Mouse (Mus musculus) CD4-positive, CD25-positive, alpha-beta regulatory T cell, adult 2 months (primary cell): ENCODE measurements around the gene 4930595D18Rik.

Experiments used
- DNase-seq: peaks from one replicate; pipeline ENCODE4 v3.0.0-alpha.2; 2012; ENCODE audit warnings: low read depth, low spot score

The 4930595D18Rik gene

DNA sequence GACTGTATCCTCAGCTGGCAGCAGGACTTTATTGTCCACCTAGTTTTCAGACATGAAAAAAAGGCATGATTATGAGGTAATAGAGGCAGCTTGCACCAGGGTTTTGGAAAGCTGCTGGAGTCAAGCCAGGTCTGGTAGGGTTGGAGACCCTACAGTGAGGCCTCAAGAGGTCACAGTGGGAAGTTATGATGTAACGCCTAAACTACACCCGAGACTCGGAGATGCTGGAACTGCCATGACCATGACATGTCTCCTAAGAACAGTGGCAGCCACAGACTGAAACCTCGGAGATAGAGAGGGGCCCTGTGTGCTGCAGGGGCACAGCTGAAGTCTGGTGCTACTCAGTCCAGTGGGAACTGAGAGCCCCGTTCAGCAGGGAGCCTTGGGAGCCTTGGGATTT lies at the start of gene 4930595D18Rik:
TSS of gene 4930595D18Rik (minus strand) at position 16 of the 400 bp plus-strand sequence.
- DNase-seq, result no peak

DNA sequence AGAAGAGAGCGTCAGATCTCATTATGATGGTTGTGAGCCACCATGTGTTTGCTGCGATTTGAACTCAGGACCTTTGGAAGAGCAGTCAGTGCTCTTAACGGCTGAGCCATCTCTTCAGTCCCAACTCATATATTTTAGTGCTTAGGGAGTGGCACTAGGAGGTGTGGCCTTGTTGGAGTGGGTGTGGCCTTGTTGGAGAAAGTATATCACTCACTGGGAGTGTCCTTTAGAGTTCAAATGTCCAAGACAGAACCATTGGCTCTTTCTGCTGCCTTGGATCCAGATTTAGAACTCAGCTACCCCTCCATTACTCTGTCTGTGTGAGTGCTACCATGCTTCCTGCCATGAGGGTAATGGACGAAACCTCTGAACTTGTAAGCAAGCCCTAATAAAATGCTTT lies 49.5 kb upstream of the 4930595D18Rik start:
- DNase-seq, result no peak

DNA sequence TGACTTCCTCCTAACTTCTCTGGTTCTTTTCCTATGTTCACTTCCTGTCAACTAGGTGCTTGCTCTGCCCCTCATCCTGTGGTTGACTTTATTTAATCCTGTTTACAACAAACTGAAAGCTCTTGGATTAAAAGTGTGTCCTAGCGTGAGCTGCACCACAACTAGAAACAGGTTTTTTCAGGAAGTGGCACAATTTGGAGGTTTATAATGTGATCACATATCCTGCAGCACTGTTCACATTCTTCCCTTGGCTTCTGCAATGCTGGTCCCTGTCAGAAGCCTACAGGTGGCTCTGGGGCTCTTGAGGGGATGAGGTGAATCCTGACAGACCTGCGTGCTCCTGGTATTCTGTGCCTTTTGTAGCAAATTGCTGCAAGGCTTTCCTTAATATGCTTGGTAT lies 46.5 kb upstream of the 4930595D18Rik start:
- no peak for DNase-seq

DNA sequence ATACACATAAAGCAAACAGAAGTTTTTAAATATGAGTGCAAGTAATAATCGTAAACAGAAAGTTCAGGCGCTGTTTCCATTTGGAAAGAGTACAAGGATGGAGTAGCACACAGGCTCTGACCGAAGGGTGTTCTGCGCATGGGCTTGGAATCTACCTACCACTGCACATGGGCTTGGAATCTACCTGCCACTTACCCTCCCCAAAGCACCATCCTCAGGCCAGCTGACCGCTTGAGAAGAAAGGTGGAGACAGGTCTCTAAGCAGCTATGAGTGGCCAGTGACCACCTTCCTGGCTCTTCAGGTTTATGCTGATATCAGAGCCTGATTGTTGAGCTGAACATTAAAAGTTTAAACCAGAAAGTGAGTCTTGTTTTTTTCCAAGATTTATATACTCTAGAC lies 44.2 kb upstream of the 4930595D18Rik start:
- no peak for DNase-seq

DNA sequence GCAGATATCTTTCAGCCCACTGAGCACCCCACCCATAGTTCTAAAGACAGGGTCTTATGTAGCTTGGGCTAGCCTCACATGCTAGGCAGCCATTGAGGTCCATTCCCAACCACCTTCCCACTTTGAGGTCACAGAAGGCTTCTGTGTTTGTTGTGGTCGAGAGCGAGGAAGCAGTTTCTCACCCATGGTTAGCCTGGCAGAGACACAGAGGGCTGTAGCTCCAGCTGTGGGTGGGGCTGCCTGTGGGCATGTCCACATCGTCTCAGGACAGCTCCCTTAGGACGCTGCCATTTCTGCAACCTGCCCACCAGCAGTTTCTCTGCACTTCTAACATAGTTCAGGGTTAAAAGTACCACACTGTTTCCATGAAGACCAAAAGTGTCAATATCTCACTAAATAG lies 43.1 kb upstream of the 4930595D18Rik start:
- no peak for DNase-seq

DNA sequence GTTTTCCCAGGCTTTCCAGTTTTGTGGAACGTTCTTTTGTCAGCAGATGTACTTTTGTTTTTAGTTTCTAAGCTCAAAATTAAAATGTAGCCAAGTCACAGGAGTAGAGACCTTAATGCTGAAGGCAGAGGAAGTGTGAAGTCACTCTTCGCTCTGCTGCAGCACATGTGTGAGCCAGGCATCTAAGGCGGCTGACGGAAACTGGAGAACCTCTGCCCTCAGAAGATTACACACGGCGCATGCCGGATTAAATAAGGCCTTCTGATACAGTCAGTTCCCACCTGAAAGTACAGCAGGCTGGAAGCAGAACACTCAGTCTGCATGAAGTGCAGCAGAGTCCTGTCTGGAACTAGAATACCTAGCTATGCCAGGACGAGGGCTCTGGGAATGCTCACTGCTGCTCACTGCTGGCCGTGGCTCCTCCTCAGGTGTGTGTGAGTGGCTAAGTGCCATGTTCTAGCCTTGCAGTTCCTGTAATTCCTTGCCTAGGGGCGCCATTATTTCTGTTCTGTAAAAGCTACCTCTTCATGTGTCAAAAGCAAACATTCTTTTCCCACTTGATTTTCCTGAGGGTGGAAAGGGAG lies 41.0 kb upstream of the 4930595D18Rik start:
- peak; percentile 19 for DNase-seq

DNA sequence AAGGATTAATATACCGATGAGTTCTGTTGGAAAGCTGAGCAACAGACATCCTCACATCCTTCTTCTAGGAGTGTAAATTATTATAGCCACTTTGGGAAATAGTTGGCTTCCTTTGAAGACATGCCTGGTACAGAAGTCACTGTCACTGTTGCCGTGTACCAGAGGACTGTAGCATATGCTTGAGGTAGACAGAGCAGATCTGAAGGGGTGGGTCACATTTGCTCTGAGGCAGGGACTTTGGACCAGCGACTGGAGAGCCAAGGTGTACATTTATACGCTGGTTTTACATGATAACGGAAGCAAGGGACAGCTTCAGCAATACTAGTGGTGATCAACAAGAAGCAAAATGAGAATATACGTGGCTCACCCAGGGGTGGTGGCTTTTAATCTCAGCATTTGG lies 34.6 kb upstream of the 4930595D18Rik start:
- DNase-seq, result no peak

DNA sequence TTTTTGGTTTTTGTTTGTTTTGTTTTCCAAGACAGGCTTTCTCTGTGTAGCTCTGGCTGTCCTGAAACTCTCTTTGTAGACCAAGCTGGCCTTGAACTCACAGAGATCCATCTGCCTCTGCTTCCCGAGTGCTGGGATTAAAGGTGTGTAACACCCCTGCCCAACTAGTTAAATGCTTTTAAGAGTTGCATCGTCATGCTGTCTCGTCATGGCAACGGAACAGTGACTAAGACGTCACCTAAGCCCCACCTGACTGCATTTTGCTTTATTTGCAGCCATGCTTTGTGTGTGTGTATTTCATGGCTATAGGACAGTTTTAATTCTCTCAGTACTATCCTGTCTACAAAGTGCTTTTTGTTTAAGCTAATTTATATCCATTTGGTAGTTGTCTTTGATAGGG lies 27.4 kb upstream of the 4930595D18Rik start:
- DNase-seq, result no peak

DNA sequence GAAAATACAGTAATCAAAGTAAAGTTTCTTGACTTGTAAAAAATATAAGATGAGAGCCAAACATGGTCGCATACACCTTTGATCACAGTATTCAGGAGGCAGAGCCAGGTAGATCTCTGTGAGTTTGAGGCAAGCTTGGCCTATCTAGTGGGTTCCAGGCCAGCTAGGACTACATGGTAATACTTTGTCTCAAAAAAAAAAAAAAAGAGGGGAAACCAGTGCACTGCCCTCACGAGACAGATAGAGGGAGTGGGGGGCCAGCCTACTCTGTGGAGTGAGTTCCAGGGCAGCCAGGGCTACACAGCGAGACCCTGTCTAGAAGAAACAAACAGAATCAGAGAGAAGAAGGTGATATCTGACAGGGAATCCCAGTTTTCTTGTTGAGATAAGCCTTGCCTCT lies 23.4 kb upstream of the 4930595D18Rik start:
- DNase-seq, result no peak

DNA sequence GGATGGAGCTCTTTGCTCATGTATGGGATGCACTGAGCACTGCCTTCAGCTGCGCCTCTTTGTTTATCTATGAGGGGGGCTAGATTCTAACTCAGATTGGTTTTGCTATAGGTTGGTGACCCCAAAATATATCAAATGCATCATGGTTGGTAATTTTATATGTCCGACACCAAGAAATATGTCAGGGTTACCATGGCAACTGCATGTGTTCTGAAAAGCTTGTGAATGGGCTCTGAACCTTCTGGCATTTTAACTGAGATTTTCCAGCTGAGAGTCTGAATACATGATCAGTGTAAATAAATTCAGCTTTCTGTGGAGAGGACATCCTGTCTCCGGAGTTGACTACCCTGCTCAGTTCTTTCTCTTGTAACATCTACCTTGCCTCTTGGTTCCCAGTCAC lies 19.7 kb upstream of the 4930595D18Rik start:
- no peak for DNase-seq

DNA sequence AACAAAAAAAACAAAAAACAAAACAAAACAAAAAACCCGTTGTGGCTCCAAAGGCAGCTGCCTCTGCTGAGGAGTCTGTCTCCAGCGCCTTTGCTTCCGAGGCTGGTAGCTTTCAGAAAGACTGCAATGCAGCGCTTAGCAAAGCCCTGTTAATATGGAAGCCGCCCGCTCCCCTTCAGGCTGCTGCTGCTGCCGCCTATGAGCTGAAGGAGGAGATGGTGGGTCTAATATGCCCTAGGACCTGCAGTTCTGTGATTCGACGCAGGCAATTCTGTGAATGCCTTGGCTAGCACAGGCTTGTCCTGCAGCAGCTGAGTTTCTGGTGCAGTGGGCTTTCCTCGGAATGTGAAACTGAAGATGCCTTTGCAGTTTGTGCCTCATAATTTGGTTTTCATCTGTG lies 18.8 kb upstream of the 4930595D18Rik start:
- no peak for DNase-seq

DNA sequence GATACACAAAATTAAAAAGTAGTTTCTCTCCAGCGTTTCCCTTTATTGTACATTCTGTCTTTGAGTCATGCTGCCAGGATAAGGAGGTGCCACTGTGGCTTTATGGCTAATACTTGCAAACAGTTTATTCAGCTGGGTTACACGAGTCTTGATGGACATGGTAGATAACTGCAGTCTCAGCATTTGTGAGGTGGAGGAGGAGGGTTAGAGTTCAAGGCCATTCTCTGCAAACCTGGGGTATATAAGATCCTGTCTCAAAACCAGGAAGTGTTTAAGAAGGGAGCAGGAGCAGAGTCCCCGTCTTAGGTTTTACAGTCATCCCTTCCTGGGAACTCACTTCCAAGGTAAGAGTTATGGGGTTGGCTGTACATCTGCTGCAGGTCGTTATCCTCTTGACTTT lies 12.3 kb upstream of the 4930595D18Rik start:
- no peak for DNase-seq

DNA sequence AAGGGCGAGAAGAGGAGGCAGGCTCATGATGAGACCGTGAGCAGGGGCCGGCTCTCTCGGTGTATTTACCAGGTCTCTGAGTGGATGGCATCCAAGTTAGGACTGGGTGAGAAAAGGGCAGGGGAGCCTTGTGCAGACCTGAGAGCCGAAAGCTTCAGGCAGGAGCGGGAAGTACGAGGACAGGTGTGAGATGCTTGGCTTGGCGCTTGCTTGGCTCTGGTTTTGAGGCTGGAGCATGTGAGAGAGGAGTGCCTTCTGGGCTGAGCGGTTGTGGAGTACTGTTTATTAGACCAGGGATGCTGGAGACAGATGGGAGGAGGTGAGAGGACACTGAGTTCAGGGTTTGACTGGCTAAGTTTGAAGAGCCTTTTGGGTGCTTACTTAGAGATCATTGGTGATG lies 9.0 kb upstream of the 4930595D18Rik start:
- DNase-seq, result no peak

DNA sequence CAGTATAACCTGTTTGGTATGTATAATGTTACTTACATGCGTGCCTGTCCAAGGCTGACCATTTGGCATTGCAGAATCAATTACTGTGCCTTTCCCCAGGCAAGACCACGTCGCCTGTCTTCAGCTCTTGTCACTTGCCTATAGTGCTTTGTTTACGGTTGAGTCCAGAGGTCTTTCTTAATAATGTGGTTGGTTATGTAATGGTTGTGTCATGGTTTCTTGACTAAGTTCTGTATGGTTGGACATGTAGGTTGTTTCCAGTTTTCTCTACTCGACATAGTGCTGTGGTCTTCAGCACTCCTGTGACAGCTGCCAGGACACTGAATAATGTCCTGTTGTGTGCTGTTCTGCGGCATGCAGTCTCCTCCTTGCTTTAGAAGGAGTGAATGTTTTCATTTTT lies 8.5 kb upstream of the 4930595D18Rik start:
- DNase-seq, result no peak

DNA sequence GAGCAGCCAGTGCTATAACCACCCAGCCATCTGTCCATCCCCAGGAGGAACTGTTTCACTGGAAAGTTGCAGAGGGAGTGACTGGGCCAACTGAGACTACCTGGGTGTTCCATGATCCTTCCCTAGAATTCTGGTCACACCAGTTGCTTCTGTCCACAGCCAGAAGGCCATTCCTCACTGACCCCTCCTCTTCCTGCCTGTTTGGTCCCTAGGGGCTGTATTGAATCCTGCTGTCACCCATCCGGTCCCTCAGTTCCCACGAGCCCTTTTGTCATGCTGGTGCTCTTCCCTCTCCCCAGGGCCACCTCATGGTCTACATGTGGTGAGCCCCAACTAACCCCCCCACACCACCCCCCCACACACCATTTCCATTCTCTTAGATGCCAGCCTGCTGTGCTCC lies 6.6 kb upstream of the 4930595D18Rik start:
- DNase-seq, result no peak

DNA sequence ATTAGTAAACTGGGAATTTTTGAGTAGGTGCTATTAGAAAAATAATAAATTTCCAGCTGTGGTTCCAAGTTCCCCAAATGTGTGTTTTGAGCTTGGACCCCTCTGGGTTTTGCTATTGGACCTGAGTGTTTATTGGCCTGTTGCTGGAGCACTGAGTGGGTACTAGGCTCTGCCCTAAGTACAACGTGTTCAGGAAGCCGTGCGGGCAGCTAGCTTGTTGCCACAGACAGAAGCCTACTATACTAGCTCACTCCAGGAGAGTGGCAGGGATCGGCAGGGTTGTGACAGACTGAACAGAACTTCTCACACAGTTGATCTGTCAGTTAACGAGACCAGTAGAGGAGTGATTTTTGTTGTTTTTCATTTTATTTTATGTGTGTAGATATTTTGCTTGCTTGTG lies 6.1 kb upstream of the 4930595D18Rik start:
- no peak for DNase-seq

DNA sequence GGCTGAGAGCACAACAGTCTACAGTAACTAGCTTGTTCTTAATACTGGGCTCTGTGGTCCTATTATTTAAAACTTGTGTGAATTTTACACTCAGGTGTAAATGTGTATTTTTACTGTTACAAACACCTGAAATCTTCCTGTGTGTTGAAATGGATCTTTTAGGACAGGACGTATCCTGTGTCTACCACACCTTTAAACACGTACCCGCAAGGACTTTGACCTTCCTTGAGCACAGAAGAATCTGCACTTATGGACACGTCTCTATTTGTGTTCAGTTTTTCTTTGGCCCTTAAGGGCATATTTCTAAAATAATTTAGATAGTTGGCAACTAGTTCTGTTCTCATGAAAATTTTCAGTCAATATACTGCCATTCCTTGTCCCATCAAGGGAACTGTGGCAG lies 4.0 kb upstream of the 4930595D18Rik start:
- DNase-seq, result no peak

DNA sequence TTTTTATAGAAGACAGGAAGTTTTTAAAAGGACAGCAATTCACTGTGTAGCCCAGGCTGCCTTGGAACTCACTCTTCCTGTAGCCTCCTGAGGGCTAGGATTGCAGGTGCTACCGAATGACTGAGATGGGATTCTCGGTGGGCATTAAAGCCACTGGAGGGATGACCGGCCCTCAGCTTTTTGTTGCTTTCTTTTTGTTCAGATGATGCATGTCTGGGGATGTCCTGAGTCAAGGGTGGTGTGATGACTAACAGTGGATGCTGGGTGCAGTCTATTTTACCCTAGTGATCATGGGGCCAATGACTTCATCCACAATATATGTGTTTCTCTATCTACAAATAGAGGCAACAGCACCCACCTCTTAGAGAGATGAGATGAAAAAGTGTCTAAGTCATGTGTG lies 2.7 kb upstream of the 4930595D18Rik start:
- no peak for DNase-seq

DNA sequence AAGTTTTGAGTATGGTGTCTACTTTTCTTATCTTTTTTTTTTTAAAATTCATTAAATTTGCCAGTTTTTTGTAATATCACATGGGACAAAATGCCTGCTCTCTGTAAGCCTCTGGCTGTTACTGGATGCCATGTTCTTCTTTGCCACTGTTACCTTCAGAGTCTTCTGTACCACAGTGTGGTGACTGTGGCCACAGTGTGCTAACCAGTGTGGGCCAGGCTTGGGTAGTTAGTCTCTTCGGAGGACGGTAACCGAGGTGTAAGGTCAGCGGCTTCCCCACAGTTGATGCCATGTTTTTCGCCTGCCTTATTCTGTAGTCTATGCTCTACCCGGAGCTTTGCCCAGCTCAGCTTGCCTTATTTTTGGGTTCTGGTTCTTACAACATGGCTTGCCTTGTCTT lies 1.9 kb downstream of the 4930595D18Rik start:
- no peak for DNase-seq

DNA sequence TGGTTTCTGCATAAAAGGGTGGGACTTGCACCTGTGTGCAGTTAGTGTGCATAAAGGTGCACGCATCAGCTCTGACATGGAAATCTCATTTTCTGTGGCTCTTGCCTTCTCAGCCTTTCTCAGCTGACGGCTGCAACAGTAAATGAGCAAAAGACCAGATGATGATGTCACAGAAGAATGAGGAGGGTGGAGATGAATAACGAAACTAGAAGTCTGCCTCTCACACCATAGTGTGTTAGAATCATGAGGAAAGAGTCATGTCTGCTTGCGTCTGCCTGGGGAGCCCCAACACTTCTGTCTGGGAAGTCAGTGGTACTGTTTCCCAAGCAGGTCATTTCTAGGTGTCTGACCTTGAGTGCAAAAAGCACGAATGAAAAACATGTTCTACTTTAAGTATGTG lies 2.4 kb downstream of the 4930595D18Rik start:
- peak; percentile 58 for DNase-seq

DNA sequence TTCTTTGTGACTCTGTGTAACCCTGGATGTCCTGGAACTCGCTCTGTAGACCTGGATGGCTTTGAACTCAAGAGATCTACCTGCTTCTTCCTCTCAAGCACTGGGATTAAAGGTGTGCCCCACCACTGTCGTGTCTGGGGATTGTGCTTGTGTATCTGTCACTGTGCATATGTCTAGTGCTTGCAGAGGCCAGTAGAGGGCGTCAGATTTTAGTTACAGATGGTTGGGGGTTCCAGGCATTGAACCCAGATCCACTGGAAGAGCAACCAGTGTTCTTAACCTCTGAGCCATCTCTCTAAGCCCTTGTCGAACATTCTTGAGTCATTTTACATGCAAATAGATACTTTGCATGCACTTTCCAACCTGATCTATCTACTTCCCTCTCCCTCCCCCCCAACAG lies 5.5 kb downstream of the 4930595D18Rik start:
- no peak for DNase-seq

DNA sequence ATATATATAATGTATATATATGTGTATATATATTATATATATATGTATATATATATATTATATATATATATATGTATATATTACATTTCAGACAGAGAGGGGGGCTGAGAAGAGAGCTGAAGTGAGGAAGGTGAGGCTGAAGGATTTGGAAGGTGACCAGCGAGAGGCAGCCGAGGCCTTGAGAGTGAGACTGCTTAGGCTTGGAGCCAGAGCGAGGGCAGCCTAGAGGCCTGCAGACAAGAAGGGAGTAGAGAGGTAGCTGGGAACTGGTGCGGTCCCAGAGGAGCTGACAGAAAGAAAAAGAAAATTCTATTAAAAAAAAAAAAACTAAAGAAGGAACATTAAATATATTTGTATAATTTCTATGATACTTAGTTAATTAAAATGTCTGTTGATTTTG lies 15.4 kb downstream of the 4930595D18Rik start:
- no peak for DNase-seq

DNA sequence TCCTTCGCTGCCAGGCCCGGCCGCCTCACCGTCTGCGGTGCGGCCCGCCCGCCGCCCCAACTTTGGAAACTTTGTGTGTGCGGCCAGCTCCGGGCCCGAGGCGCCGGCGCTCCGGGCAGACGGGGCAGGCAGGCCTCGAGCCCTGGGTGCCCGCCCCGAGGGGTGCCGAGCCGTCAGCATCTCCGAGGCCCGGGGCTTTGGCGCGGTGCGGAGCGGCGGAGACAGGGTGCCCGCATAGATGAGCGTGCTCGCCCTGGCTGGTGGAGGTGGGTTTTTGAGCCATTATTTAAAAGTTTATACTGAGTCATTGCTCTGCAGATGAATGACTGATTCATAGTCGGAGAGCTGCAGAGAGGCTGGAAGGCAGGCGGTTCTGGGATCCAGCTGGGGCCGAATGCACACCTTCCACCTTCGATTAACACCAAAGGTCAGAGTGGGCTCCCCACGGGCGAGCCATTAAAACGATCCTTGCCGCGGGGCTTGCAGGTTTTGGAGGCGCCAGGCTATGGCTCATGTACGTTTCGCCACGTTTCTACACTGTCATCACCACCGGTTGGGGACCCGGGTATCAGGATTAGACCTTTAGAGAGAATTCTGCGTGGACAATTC lies 17.5 kb downstream of the 4930595D18Rik start:
- peak; percentile 62 for DNase-seq
